Mouse (Mus musculus): ENCODE measurements at regions not wholly inside any gene's neighbourhood (a gene's known extent, or its start where the extent isn't known, plus 50 kb on each side); places are given as distances from the start of the nearest gene placed in this dataset.

- DNase-seq (ENCODE audit: low read depth, low spot score) = no peak
Measured at GRCm38 (mm10) chr6:61125431-61125830, 54.7 kb upstream of the Ccser1 start.

GRCm38 (mm10) chr6:61127238-61127637, 52.9 kb upstream of the Ccser1 start:
- DNase-seq (ENCODE audit: low read depth, low spot score) = no peak

GRCm38 (mm10) chr6:61128211-61128610, 51.9 kb upstream of the Ccser1 start:
- DNase-seq (ENCODE audit: low read depth, low spot score) = no peak
